Mouse (Mus musculus) midbrain, embryonic 16.5 days (tissue): ENCODE results near the gene Bicdl2. TPM values are rescaled to one million over a fixed set of nuclear protein-coding genes. Genes with fewer than 3 reads are reported as not detected.
A peak's percentile ranks its signal among the peaks of the same experiment; 100 is the strongest.

ENCODE experiments used
- ATAC-seq: fragments of 200-750 bp; cut with Nextera tagmentation; 2 replicates; pipeline ENCODE4 v1.8.0; 2017; ENCODE audit warnings: moderate TSS enrichment
- H3K27ac ChIP-seq: fragments of 300-500 bp; sonication (generic); 2 replicates; pipeline ENCODE4 v1.5.1; 2014; ENCODE audit warnings: mild to moderate bottlenecking, low read length, mixed read lengths
- H3K27me3 ChIP-seq: fragments of 300-500 bp; sonication (generic); 2 replicates; pipeline ENCODE4 v1.6.1; 2014; ENCODE audit warnings: low read depth, low read length, mixed read lengths; ENCODE audit not compliant: control insufficient read depth, insufficient read depth
- H3K36me3 ChIP-seq: fragments of 300-500 bp; sonication (generic); 2 replicates; pipeline ENCODE4 v1.6.1; 2014; ENCODE audit warnings: mild to moderate bottlenecking, low read length, moderate library complexity, mixed read lengths; ENCODE audit not compliant: control insufficient read depth, insufficient read depth
- H3K4me1 ChIP-seq: fragments of 300-500 bp; sonication (generic); 2 replicates; pipeline ENCODE4 v1.6.1; 2014; ENCODE audit warnings: mild to moderate bottlenecking, low read length, mixed read lengths; ENCODE audit not compliant: control insufficient read depth, insufficient read depth
- H3K4me2 ChIP-seq: fragments of 300-500 bp; sonication (generic); 2 replicates; pipeline ENCODE4 v1.6.1; 2014; ENCODE audit warnings: mild to moderate bottlenecking, low read length, mixed read lengths
- H3K4me3 ChIP-seq: fragments of 300-500 bp; sonication (generic); 2 replicates; pipeline ENCODE4 v1.5.1; 2014; ENCODE audit warnings: low read depth, mild to moderate bottlenecking, low read length, moderate library complexity, mixed read lengths
- H3K9ac ChIP-seq: fragments of 300-500 bp; sonication (generic); 2 replicates; pipeline ENCODE4 v1.6.1; 2014; ENCODE audit warnings: low read depth, low read length, mixed read lengths
- H3K9me3 ChIP-seq: fragments of 300-500 bp; sonication (generic); replicated peaks from 2 replicates; pipeline ENCODE4 v1.6.1; 2014; ENCODE audit warnings: mild to moderate bottlenecking, low read length, mixed read lengths; ENCODE audit not compliant: control insufficient read depth, poor library complexity, severe bottlenecking
- WGBS: fragments of 180-500 bp; shearing (Covaris S2); extraction: QIAGEN DNeasy Blood & Tissue Kit; methylation state at CpG from one replicate; pipeline ENCODE4 v1.1.7; 2014; 5-methylcytosine and 5-hydroxymethylcytosine counted together
- polyA plus RNA-seq: library from polyadenylated mRNA; unstranded; fragments of >200 nt; fragmentation: Nextera tagmentation; extraction: Ambion mirVana; gene quantifications from 2 replicates; pipeline ENCODE4 v1.2.1, GENCODE M21; 2015

The Bicdl2 gene
- polyA plus RNA-seq, 1 experiment from 2014 or later, result not detected

GRCm38 (mm10) chr17:23677236-23677679 lies 17.0 kb downstream of the Bicdl2 start, which contains the start of gene Tnfrsf12a:
Gene Tnfrsf12a, minus strand, starts transcription at chr17:23677468.
- Histone ChIP-seq H3K9ac (peak within 1 kb of the TSS; percentile 43), H3K4me3 (peak within 1 kb of the TSS; percentile 43), H3K27me3 (peaks cover 43% of the 10 kb centered on the region), H3K4me1 (peaks cover 35% of the 10 kb centered on the region), H3K27ac (no peak within 1 kb of the TSS), H3K36me3 (no peaks in the 10 kb centered on the region), H3K9me3 (no peaks in the 10 kb centered on the region), H3K4me2 (peak within 1 kb of the TSS; percentile 75)
- under 1% methylated on average over 34 of the region's 34 CpGs for WGBS
- no peak for ATAC-seq

GRCm38 (mm10) chr17:23679127-23679835 lies 19.0 kb downstream of the Bicdl2 start, which contains the start of gene Cldn6:
Gene Cldn6, plus strand, starts transcription at chr17:23679249.
- 2% methylated on average over 38 of the region's 38 CpGs for WGBS
- H3K9me3 ChIP-seq, result no peaks in the 10 kb centered on the region
- ATAC-seq, result no peak
- no peak within 1 kb of the TSS for H3K27ac ChIP-seq
- peaks cover 57% of the 10 kb centered on the region for H3K27me3 ChIP-seq
- no peaks in the 10 kb centered on the region for H3K36me3 ChIP-seq
- H3K9ac ChIP-seq, result peak within 1 kb of the TSS; percentile 18; the same call in 1 of the 2 replicates
- H3K4me3 ChIP-seq, result peak within 1 kb of the TSS; percentile 23
- H3K4me2 ChIP-seq, result peak within 1 kb of the TSS; percentile 42
- H3K4me1 ChIP-seq, result peaks cover 27% of the 10 kb centered on the region

DNA sequence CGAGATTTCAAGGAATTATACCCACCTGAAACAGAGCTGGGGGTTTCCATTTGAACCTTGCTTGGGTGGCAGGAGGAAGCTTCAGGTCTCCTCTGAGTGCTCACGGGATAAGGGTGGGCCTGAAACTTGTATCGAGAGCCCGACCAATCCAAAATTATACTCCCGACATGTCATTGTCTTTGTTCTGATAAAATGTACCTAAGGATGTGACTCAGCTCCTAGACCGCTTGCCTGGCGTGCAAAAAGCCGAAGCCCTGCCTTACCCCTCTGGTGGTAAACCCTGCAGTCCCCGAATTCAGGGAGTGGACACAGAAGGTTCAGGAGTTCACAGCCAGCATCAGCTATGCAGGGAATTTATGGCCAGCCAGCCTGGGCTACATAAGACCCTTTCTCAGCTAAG lies 20.0 kb downstream of the Bicdl2 start:
- no peaks in the 10 kb centered on the region for H3K9me3 ChIP-seq
- H3K4me1 ChIP-seq, result peaks cover 21% of the 10 kb centered on the region
- no peak overlapping the region for H3K27ac ChIP-seq
- H3K27me3 ChIP-seq, result peaks cover 58% of the 10 kb centered on the region
- H3K36me3 ChIP-seq, result no peaks in the 10 kb centered on the region
- H3K4me3 ChIP-seq, result no peak overlapping the region
- 81% methylated on average over 9 of the region's 9 CpGs for WGBS
- H3K9ac ChIP-seq, result no peak overlapping the region
- ATAC-seq, result no peak
- no peak overlapping the region for H3K4me2 ChIP-seq

GRCm38 (mm10) chr17:23681086-23681485 lies 20.8 kb downstream of the Bicdl2 start:
- no peak for ATAC-seq
- peaks cover 51% of the 10 kb centered on the region for H3K27me3 ChIP-seq
- H3K36me3 ChIP-seq, result no peaks in the 10 kb centered on the region
- no peak overlapping the region for H3K4me2 ChIP-seq
- peaks cover 15% of the 10 kb centered on the region for H3K4me1 ChIP-seq
- WGBS, result 75% methylated on average over 10 of the region's 10 CpGs
- H3K9ac ChIP-seq, result no peak overlapping the region
- H3K4me3 ChIP-seq, result no peak overlapping the region
- H3K27ac ChIP-seq, result no peak overlapping the region
- no peaks in the 10 kb centered on the region for H3K9me3 ChIP-seq

- WGBS, result 62% methylated on average over 4 of the region's 4 CpGs
- Histone ChIP-seq H3K4me1 (peaks cover 6% of the 10 kb centered on the region; the same call in 1 of the 2 replicates), H3K36me3 (no peaks in the 10 kb centered on the region), H3K4me2 (no peak overlapping the region), H3K27me3 (peaks cover 47% of the 10 kb centered on the region), H3K27ac (no peak overlapping the region), H3K9ac (no peak overlapping the region), H3K4me3 (no peak overlapping the region), H3K9me3 (no peaks in the 10 kb centered on the region)
- ATAC-seq, result no peak
These were observed 21.8 kb downstream of the Bicdl2 start for GRCm38 (mm10) chr17:23682092-23682491.

GRCm38 (mm10) chr17:23682530-23682929 lies 22.2 kb downstream of the Bicdl2 start:
- no peak for ATAC-seq
- Histone ChIP-seq H3K9me3 (no peaks in the 10 kb centered on the region), H3K4me3 (no peak overlapping the region), H3K4me1 (peaks cover 3% of the 10 kb centered on the region; the same call in 1 of the 2 replicates), H3K36me3 (no peaks in the 10 kb centered on the region), H3K27me3 (peaks cover 47% of the 10 kb centered on the region), H3K4me2 (no peak overlapping the region), H3K9ac (no peak overlapping the region), H3K27ac (no peak overlapping the region)
- WGBS, result 73% methylated on average over 3 of the region's 3 CpGs

DNA sequence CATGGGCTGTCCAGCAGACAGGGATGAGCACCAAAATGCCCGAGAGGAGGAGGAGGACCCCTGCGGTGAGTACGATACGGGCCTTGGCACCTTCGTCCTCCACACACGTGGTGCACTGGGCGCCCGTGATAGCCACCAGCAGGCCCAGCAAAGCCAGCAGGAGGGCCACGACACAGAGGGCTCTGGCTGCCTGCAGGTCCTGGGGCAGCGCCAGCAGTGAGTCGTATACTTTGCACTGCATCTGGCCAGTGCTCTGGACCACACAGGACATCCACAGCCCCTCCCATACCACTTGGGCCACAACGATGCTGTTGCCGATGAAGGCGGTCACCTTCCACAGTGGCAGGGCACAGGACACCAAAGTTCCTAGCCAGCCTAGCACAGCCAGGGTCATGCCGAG lies 22.9 kb downstream of the Bicdl2 start:
- H3K4me2 ChIP-seq, result no peak overlapping the region
- ATAC-seq, result no peak
- H3K4me1 ChIP-seq, result no peaks in the 10 kb centered on the region
- H3K9ac ChIP-seq, result no peak overlapping the region
- no peaks in the 10 kb centered on the region for H3K9me3 ChIP-seq
- 28% methylated on average over 15 of the region's 15 CpGs for WGBS
- H3K36me3 ChIP-seq, result no peaks in the 10 kb centered on the region
- H3K4me3 ChIP-seq, result no peak overlapping the region
- peaks cover 47% of the 10 kb centered on the region for H3K27me3 ChIP-seq
- no peak overlapping the region for H3K27ac ChIP-seq

GRCm38 (mm10) chr17:23683856-23684672 lies 23.8 kb downstream of the Bicdl2 start, which contains the start of gene Cldn9:
Gene Cldn9, minus strand, starts transcription at chr17:23684026.
- Histone ChIP-seq H3K9ac (no peak within 1 kb of the TSS), H3K4me2 (no peak within 1 kb of the TSS), H3K9me3 (no peaks in the 10 kb centered on the region), H3K27me3 (peaks cover 45% of the 10 kb centered on the region), H3K4me1 (no peaks in the 10 kb centered on the region), H3K36me3 (no peaks in the 10 kb centered on the region), H3K4me3 (no peak within 1 kb of the TSS), H3K27ac (no peak within 1 kb of the TSS)
- WGBS, result 19% methylated on average over 15 of the region's 15 CpGs
- no peak for ATAC-seq

DNA sequence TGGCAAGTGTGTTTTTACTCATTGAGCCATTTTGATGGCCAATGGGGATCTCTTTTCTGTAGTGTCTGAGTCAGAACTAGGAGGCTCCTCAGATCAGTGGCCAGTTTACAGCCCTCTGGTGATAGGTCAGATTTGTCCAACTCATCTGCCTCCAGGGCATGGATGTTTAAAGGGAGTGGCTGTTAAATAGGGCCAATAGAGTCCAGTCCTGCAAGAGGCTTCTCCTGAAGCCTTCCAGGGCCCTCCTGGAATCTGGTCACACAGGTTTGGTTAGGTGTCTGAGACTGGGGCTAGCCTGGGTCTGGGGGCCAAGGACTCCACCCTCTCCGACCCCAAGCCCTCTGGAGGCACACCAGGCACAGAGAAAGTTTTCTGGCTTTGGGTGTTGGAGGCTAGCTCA lies 34.2 kb downstream of the Bicdl2 start:
- peaks cover 17% of the 10 kb centered on the region for H3K27me3 ChIP-seq
- H3K9ac ChIP-seq, result no peak overlapping the region
- no peaks in the 10 kb centered on the region for H3K9me3 ChIP-seq
- WGBS, result 81% methylated on average over 1 of the region's 1 CpGs
- no peak overlapping the region for H3K4me2 ChIP-seq
- no peaks in the 10 kb centered on the region for H3K36me3 ChIP-seq
- no peak overlapping the region for H3K4me3 ChIP-seq
- no peak for ATAC-seq
- H3K27ac ChIP-seq, result no peak overlapping the region
- peaks cover 5% of the 10 kb centered on the region; the same call in 1 of the 2 replicates for H3K4me1 ChIP-seq
